Mouse (Mus musculus): Measurements from ENCODE around the gene Galntl6.

- TF ChIP-seq POLR2A (IDR thresholded peaks at IDR 0.05; ENCODE audit: borderline replicate concordance, low read depth, low read length) (no peak), CTCF (IDR thresholded peaks at IDR 0.05; ENCODE audit: low read depth, low read length) (no peak)
Measured at GRCm38 (mm10) chr8:58957195-58957739, 44.8 kb upstream of the Galntl6 start.
